In the genomic region with DNA sequence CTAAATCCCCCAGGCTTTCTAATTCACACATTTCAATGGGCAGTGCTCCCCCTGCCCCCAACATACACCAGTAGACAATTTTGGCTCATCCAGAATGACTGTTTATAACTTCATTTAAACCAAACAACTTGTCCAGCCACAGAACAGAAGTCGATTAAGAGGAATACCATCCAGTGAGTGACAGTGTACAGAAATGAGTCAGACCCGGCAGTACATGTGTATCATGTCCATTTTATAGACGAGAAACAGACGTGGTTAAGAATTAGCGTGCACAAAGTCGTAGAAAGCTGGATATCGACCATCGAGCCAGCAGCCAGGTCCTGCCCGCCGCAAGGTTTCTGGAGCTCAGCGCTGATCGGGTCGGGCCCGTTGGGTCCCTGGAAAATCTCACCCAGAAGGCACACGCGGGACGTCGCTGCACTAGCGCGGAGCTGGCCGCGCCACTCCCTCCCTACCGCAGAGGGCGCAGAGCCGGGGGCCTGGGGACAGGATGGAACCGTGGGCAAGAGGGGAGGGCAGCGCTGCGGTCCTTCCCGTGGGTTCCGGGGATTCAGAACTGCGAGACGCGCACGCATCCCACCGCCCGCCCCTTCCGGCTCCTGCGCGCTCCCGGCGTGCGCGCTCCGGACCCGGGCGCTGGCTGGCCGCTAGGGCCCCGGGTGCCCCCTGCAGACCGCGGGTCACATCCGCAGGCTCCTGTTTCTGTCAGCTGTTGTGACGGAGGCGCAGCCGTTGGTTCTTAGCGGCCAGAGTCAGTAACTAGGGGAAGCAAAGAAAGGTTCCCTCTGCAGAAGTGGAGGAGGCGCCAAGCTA, we compare ENCODE assay signal across 8 mouse cellular contexts. TPM values are rescaled to one million over a fixed set of nuclear protein-coding genes. Genes with fewer than 3 reads are reported as not detected.
A peak's percentile ranks its signal among the peaks of the same experiment; 100 is the strongest.
DNase-seq lines count a peak whose midpoint lies in the region; ATAC-seq and TF ChIP-seq lines count a peak whose summit lies in the region.

Gene Cyren, minus strand, starts transcription at position 552 of the 813 bp plus-strand sequence.

- peak within 1 kb of the TSS; percentile 79 for H3K4me3 ChIP-seq in forebrain, embryonic 15.5 days
- peak within 1 kb of the TSS; percentile 90 for H3K4me3 ChIP-seq in lung, adult 2 months (replicated peaks; ENCODE audit: extremely low read depth, low read depth, low read length)

- peaks cover 13% of the 10 kb centered on the region for H3K4me1 ChIP-seq in forebrain, embryonic 15.5 days
- peaks cover 32% of the 10 kb centered on the region for H3K4me1 ChIP-seq in lung, adult 2 months (ENCODE audit: control insufficient read depth, insufficient read depth, low read length)

- H3K36me3 ChIP-seq in forebrain, embryonic 15.5 days, result no peaks in the 10 kb centered on the region

- under 1% methylated on average over 56 of the region's 56 CpGs for WGBS in forebrain, embryonic 15.5 days
- under 1% methylated on average over 56 of the region's 56 CpGs for WGBS in lung, adult 2 months

- TF ChIP-seq POLR2A in lung, adult 2 months (IDR thresholded peaks at IDR 0.05; ENCODE audit: borderline replicate concordance, extremely low read depth, low read depth, low read length), result peak; percentile 91

- DNase-seq in ES-CJ7 (ENCODE audit: low read depth, low spot score), result peak; percentile 87
- DNase-seq in cerebellum, adult 11 months, result peak; percentile 89
- peak; percentile 93 for DNase-seq in heart, postnatal 25 days (ENCODE audit: low spot score)
- peak; percentile 86 to 88 for DNase-seq in layer of hippocampus, adult 18-20 months (ENCODE audit: low spot score in 2 of 2)
- peak; percentile 91 for DNase-seq in lung, adult 2 months
- DNase-seq in thymus, adult 18-20 months, result peak; percentile 89 to 90

- intact Hi-C loops in heart, postnatal 25 days (cut with DNase I), result loop anchor here (1.0 kb wide), 2 partner anchors 14 to 97 kb away; partner anchors contain the start of genes Agbl3 and Tmem140

- ATAC-seq in forebrain, embryonic 15.5 days (replicated peaks), result peak; percentile 95
- ATAC-seq in neutrophil, adult 5-6 weeks (ENCODE audit: extremely low read depth, insufficient number of reproducible peaks, low FRiP score, poor library complexity, severe bottlenecking), result peak; percentile 74

- peak within 1 kb of the TSS; percentile 49 for H3K4me2 ChIP-seq in forebrain, embryonic 15.5 days (replicated peaks)

- peak; percentile 20; the same call in 1 of the 2 replicates for TF ChIP-seq CTCF in lung, adult 2 months (IDR thresholded peaks at IDR 0.05; ENCODE audit: insufficient read depth, low read length)

- H3K27ac ChIP-seq in forebrain, embryonic 15.5 days (replicated peaks), result peak within 1 kb of the TSS; percentile 90

- peak within 1 kb of the TSS; percentile 95 for H3K9ac ChIP-seq in forebrain, embryonic 15.5 days (replicated peaks)

- no peaks in the 10 kb centered on the region for H3K27me3 ChIP-seq in forebrain, embryonic 15.5 days

- no peaks in the 10 kb centered on the region for H3K9me3 ChIP-seq in forebrain, embryonic 15.5 days

RNA-seq across cellular contexts. Expression of gene Cyren, which starts in this region (rescaled TPM):
- 11.4 and 13.7 TPM in 2 replicates for polyA plus RNA-seq in forebrain, embryonic 15.5 days (2015; fragmentation: Nextera tagmentation; extraction: Ambion mirVana)
- 1 to 10 TPM; 3.8 to 4.1 TPM for total RNA-seq in heart, postnatal 25 days (2021)
- 1 to 10 TPM; 4.5 to 4.8 TPM for total RNA-seq in layer of hippocampus, adult 18-20 months (2021)
- 8.5 and 8.8 TPM in 2 replicates for polyA plus RNA-seq in lung, adult 2 months (2012; rRNA removed)
- total RNA-seq in neutrophil, adult 5-6 weeks (2017), result 11.5 and 15.1 TPM in 2 replicates

Comparison
In these comparisons a context has a peak if more than half of its experiments do, and no peak if none do; other contexts are left out.
1. Peak in every context shown above with its lines: DNase-seq, ATAC-seq, H3K4me3 ChIP-seq and H3K27ac ChIP-seq.